Mouse (Mus musculus) heart, postnatal 14 days (tissue): ENCODE results near the gene S1pr5. TPM values are rescaled to one million over a fixed set of nuclear protein-coding genes. Genes with fewer than 3 reads are reported as not detected.
"Not testable (repeated sequence)": the region's sequence is repeated elsewhere in the genome, so short reads cannot be mapped to it uniquely, and the experiment has no call there.

ENCODE experiments used
- DNase-seq, 2 experiments: peaks; one replicate each; pipeline ENCODE4 v3.0.0; 2021 to 2022
- intact Hi-C: fragments of 180-260 bp; cut with DNase I; formaldehyde crosslinking; loops from one replicate; pipeline ENCODE4 v1.15.1; 2025
- total RNA-seq, 2 experiments: library from RNA; stranded (reverse); gene quantifications; 2 replicates each; pipeline ENCODE4 v1.2.3; 2021

S1pr5 gene
- total RNA-seq, 2 experiments from 2014 or later = 0.27 to 0.45 TPM

GRCm38 (mm10) chr9:21272391-21272790 is 24.1 kb upstream of the S1pr5 start:
- intact Hi-C loops = no loop called here
- no peak for DNase-seq

GRCm38 (mm10) chr9:21269590-21269989 is 21.3 kb upstream of the S1pr5 start:
- intact Hi-C loops, DNase-seq: not testable (repeated sequence)

GRCm38 (mm10) chr9:21268305-21268704 is 20.1 kb upstream of the S1pr5 start:
- no peak for DNase-seq
- intact Hi-C loops = no loop called here

- intact Hi-C loops = loop anchor here (2.0 kb wide), 1 partner anchor 18 kb away; no protein-coding TSS in a partner anchor
- DNase-seq = no peak
Measured at GRCm38 (mm10) chr9:21266889-21267288, 18.6 kb upstream of the S1pr5 start.

GRCm38 (mm10) chr9:21265611-21266010 is 17.4 kb upstream of the S1pr5 start:
- DNase-seq = no peak
- intact Hi-C loops = loop anchor here (2.0 kb wide), 1 partner anchor 19 kb away; no protein-coding TSS in a partner anchor

- DNase-seq = peak; percentile 99
- intact Hi-C loops = no loop called here
Measured at GRCm38 (mm10) chr9:21265000-21265561, 16.8 kb upstream of the S1pr5 start, which contains the start of gene Atg4d. TSS of gene Atg4d (plus strand) at chr9:21265293.

GRCm38 (mm10) chr9:21264272-21264999 is 16.2 kb upstream of the S1pr5 start:
- intact Hi-C loops = no loop called here
- no peak for DNase-seq

GRCm38 (mm10) chr9:21261831-21262230 is 13.6 kb upstream of the S1pr5 start:
- no peak for DNase-seq
- intact Hi-C loops = loop anchor here (2.0 kb wide), 1 partner anchor 19 kb away; no protein-coding TSS in a partner anchor

- DNase-seq = no peak
- intact Hi-C loops = no loop called here
Measured at GRCm38 (mm10) chr9:21260491-21261040, 12.3 kb upstream of the S1pr5 start.

GRCm38 (mm10) chr9:21256349-21256748 is 8.1 kb upstream of the S1pr5 start:
- intact Hi-C loops, DNase-seq: not testable (repeated sequence)

GRCm38 (mm10) chr9:21254690-21255089 is 6.4 kb upstream of the S1pr5 start:
- no peak for DNase-seq
- intact Hi-C loops = no loop called here

- no peak for DNase-seq
- intact Hi-C loops = no loop called here
Measured at GRCm38 (mm10) chr9:21251116-21251735, 3.0 kb upstream of the S1pr5 start.

- intact Hi-C loops = no loop called here
- peak in 1 of 2 experiments; percentile 37 for DNase-seq
Measured at GRCm38 (mm10) chr9:21250509-21250908, 2.3 kb upstream of the S1pr5 start.

GRCm38 (mm10) chr9:21249629-21250508 is 1.6 kb upstream of the S1pr5 start:
- intact Hi-C loops = no loop called here
- DNase-seq = no peak

- intact Hi-C loops = no loop called here
- DNase-seq = no peak
Measured at GRCm38 (mm10) chr9:21246342-21246741, 1.9 kb downstream of the S1pr5 start.

- intact Hi-C loops = no loop called here
- no peak for DNase-seq
Measured at GRCm38 (mm10) chr9:21245113-21245487, 3.1 kb downstream of the S1pr5 start.

- intact Hi-C loops = no loop called here
- peak; percentile 26 to 32 for DNase-seq
Measured at GRCm38 (mm10) chr9:21244428-21245112, 3.7 kb downstream of the S1pr5 start.

- intact Hi-C loops = loop anchor here (2.0 kb wide), 2 partner anchors 19 to 43 kb away; partner anchors contain the start of gene Kri1
- DNase-seq = no peak
Measured at GRCm38 (mm10) chr9:21243826-21244427, 4.3 kb downstream of the S1pr5 start.

- peak; percentile 77 to 87 for DNase-seq
- intact Hi-C loops = no loop called here
Measured at GRCm38 (mm10) chr9:21241343-21241742, 6.9 kb downstream of the S1pr5 start.
